Mouse (Mus musculus) intestine, postnatal 0 days (tissue): ENCODE measurements around the gene Megf11. TPM values are rescaled to one million over a fixed set of nuclear protein-coding genes. Genes with fewer than 3 reads are reported as not detected.
A peak's percentile ranks its signal among the peaks of the same experiment; 100 is the strongest.

Experiments
- ATAC-seq: fragments of 200-750 bp; cut with Nextera tagmentation; 2 replicates; pipeline ENCODE4 v1.8.0; 2017; ENCODE audit warnings: mild to moderate bottlenecking, moderate TSS enrichment, moderate library complexity
- H3K27ac ChIP-seq: fragments of 300-500 bp; sonication (generic); 2 replicates; pipeline ENCODE4 v1.5.1; 2014; ENCODE audit warnings: mild to moderate bottlenecking, low read depth, low read length, moderate library complexity
- H3K27me3 ChIP-seq: fragments of 300-500 bp; sonication (generic); replicated peaks from 2 replicates; pipeline ENCODE4 v1.6.1; 2014; ENCODE audit warnings: low read length, mixed read lengths; ENCODE audit not compliant: control insufficient read depth, insufficient read depth
- H3K36me3 ChIP-seq: fragments of 300-500 bp; sonication (generic); 2 replicates; pipeline ENCODE4 v1.6.1; 2014; ENCODE audit warnings: mild to moderate bottlenecking, moderate library complexity; ENCODE audit not compliant: control insufficient read depth, insufficient read depth
- H3K4me1 ChIP-seq: fragments of 300-500 bp; sonication (generic); replicated peaks from 2 replicates; pipeline ENCODE4 v1.6.1; 2014; ENCODE audit warnings: antibody characterized with exemption, low read length, mixed read lengths; ENCODE audit not compliant: control insufficient read depth, insufficient read depth
- H3K4me2 ChIP-seq: fragments of 300-500 bp; sonication (generic); replicated peaks from 2 replicates; pipeline ENCODE4 v1.6.1; 2014; ENCODE audit warnings: low read depth, mild to moderate bottlenecking, moderate library complexity
- H3K4me3 ChIP-seq: fragments of 300-500 bp; sonication (generic); 2 replicates; pipeline ENCODE4 v1.5.1; 2014; ENCODE audit warnings: low read depth, low read length
- H3K9ac ChIP-seq: fragments of 300-500 bp; sonication (generic); 2 replicates; pipeline ENCODE4 v1.6.1; 2014; ENCODE audit warnings: mild to moderate bottlenecking, low read depth, low read length
- H3K9me3 ChIP-seq: fragments of 300-500 bp; sonication (generic); 2 replicates; pipeline ENCODE4 v1.6.1; 2016; ENCODE audit warnings: mixed run types; ENCODE audit not compliant: control insufficient read depth
- CTCF ChIP-seq: sonication (generic); IDR thresholded peaks from 2 replicates; pipeline ENCODE4 v1.5.1; 2016; ENCODE audit warnings: low read depth, mild to moderate bottlenecking, control low read depth, antibody characterized with exemption, moderate library complexity
- WGBS: fragments of 180-500 bp; shearing (Covaris S2); extraction: QIAGEN DNeasy Blood & Tissue Kit; methylation state at CpG from one replicate; pipeline ENCODE4 v1.1.7; 2014; 5-methylcytosine and 5-hydroxymethylcytosine counted together
- polyA plus RNA-seq: library from polyadenylated mRNA; unstranded; fragments of >200 nt; fragmentation: Nextera tagmentation; extraction: Ambion mirVana; gene quantifications from 2 replicates; pipeline ENCODE4 v1.2.1, GENCODE M21; 2015

Megf11 gene
- polyA plus RNA-seq, 1 experiment from 2014 or later: 0.69 TPM

DNA sequence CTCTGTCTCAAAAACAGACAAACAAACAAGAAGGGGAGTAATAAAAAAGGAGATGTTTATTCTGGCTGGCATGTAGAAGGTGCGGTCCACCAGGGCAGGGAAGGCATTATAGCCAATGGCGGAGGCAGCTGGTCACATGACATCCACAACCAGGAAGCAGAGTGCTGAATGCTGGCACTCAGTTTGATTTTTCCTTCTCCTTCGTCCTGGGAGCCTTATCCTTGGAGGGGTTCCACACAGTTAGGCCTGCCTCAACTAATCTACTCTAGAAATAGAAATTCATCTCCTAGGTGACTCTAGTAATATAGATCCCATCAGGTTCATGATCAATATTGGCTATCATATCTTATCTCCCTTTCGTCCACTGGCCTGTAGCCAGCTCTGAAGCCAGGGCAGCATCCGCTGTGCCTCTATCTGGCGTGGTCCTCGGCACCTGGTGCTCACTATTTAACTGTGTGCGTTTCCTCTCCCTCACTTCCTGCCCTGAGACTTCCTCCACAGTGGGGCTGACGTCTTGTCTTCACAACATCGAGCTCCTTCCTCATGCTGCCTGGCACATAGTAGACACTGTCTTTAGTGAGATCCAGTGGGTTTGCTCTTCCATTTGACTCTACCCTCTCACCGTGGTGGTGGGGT lies 171.8 kb downstream of the Megf11 start:
- Histone ChIP-seq H3K9ac (no peak overlapping the region), H3K27me3 (no peaks in the 10 kb centered on the region), H3K27ac (no peak overlapping the region), H3K36me3 (no peaks in the 10 kb centered on the region), H3K4me3 (no peak overlapping the region), H3K9me3 (no peaks in the 10 kb centered on the region), H3K4me1 (0 out of 2 replicates have a peak, but pooled peaks cover 4% of the 10 kb centered on the region), H3K4me2 (no peak overlapping the region)
- WGBS: 69% methylated on average over 11 of the region's 11 CpGs
- no peak for TF ChIP-seq CTCF
- ATAC-seq: no peak

- no peak for TF ChIP-seq CTCF
- Histone ChIP-seq H3K27ac (no peak overlapping the region), H3K4me3 (no peak overlapping the region), H3K27me3 (no peaks in the 10 kb centered on the region), H3K9ac (no peak overlapping the region), H3K4me2 (no peak overlapping the region), H3K36me3 (no peaks in the 10 kb centered on the region), H3K4me1 (0 out of 2 replicates have a peak, but pooled peaks cover 4% of the 10 kb centered on the region), H3K9me3 (no peaks in the 10 kb centered on the region)
- no peak for ATAC-seq
- WGBS: 96% methylated on average over 7 of the region's 7 CpGs
Observed at GRCm38 (mm10) chr9:64557846-64558530, 172.6 kb downstream of the Megf11 start.

- WGBS: 82% methylated on average over 5 of the region's 5 CpGs
- TF ChIP-seq CTCF: no peak
- H3K36me3 ChIP-seq: no peaks in the 10 kb centered on the region
- H3K27ac ChIP-seq: no peak overlapping the region
- ATAC-seq: no peak
- H3K9ac ChIP-seq: no peak overlapping the region
- no peak overlapping the region for H3K4me3 ChIP-seq
- H3K4me2 ChIP-seq: no peak overlapping the region
- no peaks in the 10 kb centered on the region for H3K27me3 ChIP-seq
- H3K4me1 ChIP-seq: no peaks in the 10 kb centered on the region
- H3K9me3 ChIP-seq: no peaks in the 10 kb centered on the region
Observed at GRCm38 (mm10) chr9:64564315-64564767, 178.9 kb downstream of the Megf11 start.

- no peak overlapping the region for H3K27ac ChIP-seq
- no peaks in the 10 kb centered on the region for H3K9me3 ChIP-seq
- no peaks in the 10 kb centered on the region for H3K36me3 ChIP-seq
- no peak for ATAC-seq
- no peak overlapping the region for H3K4me2 ChIP-seq
- H3K4me1 ChIP-seq: no peaks in the 10 kb centered on the region
- H3K9ac ChIP-seq: no peak overlapping the region
- H3K4me3 ChIP-seq: no peak overlapping the region
- no peak for TF ChIP-seq CTCF
- no peaks in the 10 kb centered on the region for H3K27me3 ChIP-seq
Observed at GRCm38 (mm10) chr9:64565915-64566314, 180.5 kb downstream of the Megf11 start.

- Histone ChIP-seq H3K4me1 (no peaks in the 10 kb centered on the region), H3K36me3 (no peaks in the 10 kb centered on the region), H3K27ac (no peak overlapping the region), H3K4me2 (no peak overlapping the region), H3K9me3 (no peaks in the 10 kb centered on the region), H3K27me3 (no peaks in the 10 kb centered on the region), H3K4me3 (no peak overlapping the region), H3K9ac (no peak overlapping the region)
- peak; percentile 60 for ATAC-seq
- TF ChIP-seq CTCF: no peak
- 31% methylated on average over 2 of the region's 2 CpGs for WGBS
Observed at GRCm38 (mm10) chr9:64566376-64566775, 180.9 kb downstream of the Megf11 start.

DNA sequence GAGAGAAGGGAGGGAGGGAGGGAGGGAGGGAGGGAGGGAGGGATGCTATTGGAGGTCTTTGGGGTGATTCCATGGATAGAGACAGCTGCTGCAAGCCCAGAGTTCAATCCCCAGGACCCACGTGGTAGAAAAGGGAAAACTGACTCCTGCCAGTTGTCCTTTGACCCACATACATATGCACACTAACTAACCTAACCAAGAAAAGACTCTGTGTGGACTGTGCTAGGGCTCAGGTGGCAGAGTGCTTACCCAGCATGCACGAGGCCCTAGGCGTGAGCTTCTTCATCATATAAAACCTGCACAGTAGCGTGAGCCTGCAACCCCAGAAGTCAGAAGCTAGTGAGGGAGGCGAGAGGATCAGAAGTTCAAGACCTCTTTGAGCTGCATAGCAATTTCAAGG lies 182.1 kb downstream of the Megf11 start:
- no peaks in the 10 kb centered on the region for H3K9me3 ChIP-seq
- WGBS: 57% methylated on average over 5 of the region's 5 CpGs
- H3K36me3 ChIP-seq: no peaks in the 10 kb centered on the region
- H3K4me2 ChIP-seq: no peak overlapping the region
- 0 out of 2 replicates have a peak, but pooled peaks cover under 1% of the 10 kb centered on the region for H3K4me1 ChIP-seq
- ATAC-seq: peak; percentile 29; the same call in 1 of the 2 replicates
- no peaks in the 10 kb centered on the region for H3K27me3 ChIP-seq
- H3K27ac ChIP-seq: no peak overlapping the region
- TF ChIP-seq CTCF: no peak
- H3K4me3 ChIP-seq: no peak overlapping the region
- H3K9ac ChIP-seq: no peak overlapping the region
